Mouse (Mus musculus) MEL (cell line): ENCODE results near the gene Bdkrb2. TPM values are rescaled to one million over a fixed set of nuclear protein-coding genes. Genes with fewer than 3 reads are reported as not detected.

Experiments used
- DNase-seq: peaks from one replicate; pipeline ENCODE4 v3.0.0; 2011; ENCODE audit warnings: low read depth, low spot score
- H3K27ac ChIP-seq: 2 replicates; pipeline ENCODE4 v1.5.1; 2012; ENCODE audit warnings: low read depth, mild to moderate bottlenecking, control low read depth, low read length, moderate library complexity; ENCODE audit not compliant: control insufficient read depth
- H3K27me3 ChIP-seq, 2 experiments: fragments of 150-350 bp in 1 of 2; sonication (generic) in 1 of 2; 2 replicates each; pipeline ENCODE4 v1.6.1; 2012; ENCODE audit warnings: low read length in 2 of 2, mild to moderate bottlenecking in 2 of 2, improper control_type of control experiment in 1 of 2, moderate library complexity in 1 of 2; ENCODE audit not compliant: insufficient read depth in 2 of 2, control insufficient read depth in 1 of 2
- H3K36me3 ChIP-seq, 2 experiments: 2 replicates each; pipeline ENCODE4 v1.6.1; 2012 to 2014; ENCODE audit warnings: low read length in 2 of 2, improper control_type of control experiment in 1 of 2, inconsistent platforms in 1 of 2, mild to moderate bottlenecking in 1 of 2; ENCODE audit not compliant: insufficient read depth in 2 of 2, control insufficient read depth in 1 of 2
- H3K4me1 ChIP-seq, 2 experiments: fragments of 150-350 bp in 1 of 2; sonication (generic) in 1 of 2; 2 replicates each; pipeline ENCODE4 v1.6.1; 2012; ENCODE audit warnings: low read length in 2 of 2, improper control_type of control experiment in 1 of 2, mild to moderate bottlenecking in 1 of 2; ENCODE audit not compliant: insufficient read depth in 2 of 2, control insufficient read depth in 1 of 2
- H3K4me3 ChIP-seq, 2 experiments: fragments of 150-350 bp in 1 of 2; sonication (generic) in 1 of 2; 2 replicates each; pipeline ENCODE4 v1.5.1; 2012; ENCODE audit warnings: low read depth in 2 of 2, low read length in 2 of 2, mild to moderate bottlenecking in 2 of 2, moderate library complexity in 2 of 2, control low read depth in 1 of 2, improper control_type of control experiment in 1 of 2; ENCODE audit not compliant: control insufficient read depth in 1 of 2, insufficient read depth in 1 of 2
- H3K79me2 ChIP-seq: 2 replicates; pipeline ENCODE4 v1.6.1; 2012; ENCODE audit warnings: mild to moderate bottlenecking, low read length, moderate library complexity; ENCODE audit not compliant: control insufficient read depth, poor library complexity, insufficient read depth
- H3K9ac ChIP-seq: 2 replicates; pipeline ENCODE4 v1.6.1; 2012; ENCODE audit warnings: low read depth, mild to moderate bottlenecking, control low read depth, low read length, moderate library complexity; ENCODE audit not compliant: control insufficient read depth, poor library complexity, severe bottlenecking
- H3K9me3 ChIP-seq: fragments of 150-350 bp; sonication (generic); replicated peaks from 2 replicates; pipeline ENCODE4 v1.6.1; 2012; ENCODE audit warnings: mild to moderate bottlenecking, low read length, improper control_type of control experiment, moderate library complexity; ENCODE audit not compliant: insufficient read depth
- CTCF ChIP-seq, 3 experiments: IDR thresholded peaks in 2 of 3; conservative IDR thresholded peaks in 1 of 3; 2 replicates each; pipeline ENCODE4 v1.5.1; 2011 to 2012; ENCODE audit warnings: low read length in 3 of 3, low read depth in 2 of 3, mild to moderate bottlenecking in 2 of 3, improper control_type of control experiment in 1 of 3, inconsistent platforms in 1 of 3, mixed read lengths in 1 of 3, moderate library complexity in 1 of 3; ENCODE audit not compliant: control insufficient read depth in 1 of 3, insufficient read depth in 1 of 3, poor library complexity in 1 of 3, severe bottlenecking in 1 of 3
- ELF1 ChIP-seq: IDR thresholded peaks from 2 replicates; pipeline ENCODE4 v1.6.1; 2014; ENCODE audit warnings: low read depth, mild to moderate bottlenecking, inconsistent platforms, low read length, improper control_type of control experiment, moderate library complexity
- EP300 ChIP-seq, 2 experiments: IDR thresholded peaks; 2 replicates each; pipeline ENCODE4 v1.6.1; 2011; ENCODE audit warnings: improper control_type of control experiment in 2 of 2, low read length in 2 of 2, low read depth in 1 of 2, mild to moderate bottlenecking in 1 of 2
- ETS1 ChIP-seq: IDR thresholded peaks from 2 replicates; pipeline ENCODE4 v1.6.1; 2012; ENCODE audit warnings: low read depth, mild to moderate bottlenecking, inconsistent platforms, low read length, improper control_type of control experiment, moderate library complexity
- GATA1 ChIP-seq: IDR thresholded peaks from 2 replicates; pipeline ENCODE4 v1.6.1; 2011; ENCODE audit warnings: low read depth, low read length, improper control_type of control experiment
- HCFC1 ChIP-seq: IDR thresholded peaks from 2 replicates; pipeline ENCODE4 v1.6.1; 2012; ENCODE audit warnings: low read depth, mild to moderate bottlenecking, inconsistent platforms, low read length, improper control_type of control experiment, moderate library complexity
- JUND ChIP-seq: IDR thresholded peaks from 2 replicates; pipeline ENCODE4 v1.6.1; 2011; ENCODE audit warnings: low read depth, mild to moderate bottlenecking, improper control_type of control experiment, low read length
- KAT2A ChIP-seq: conservative IDR thresholded peaks from 2 replicates; pipeline ENCODE4 v1.6.1; 2012; ENCODE audit warnings: low read depth, low read length, improper control_type of control experiment, inconsistent platforms
- MAX ChIP-seq: IDR thresholded peaks from 2 replicates; pipeline ENCODE4 v1.6.1; 2011; ENCODE audit warnings: low read length, improper control_type of control experiment
- MAZ ChIP-seq: IDR thresholded peaks from 2 replicates; pipeline ENCODE4 v1.6.1; 2012; ENCODE audit warnings: low read depth, mild to moderate bottlenecking, inconsistent platforms, low read length, improper control_type of control experiment
- MXI1 ChIP-seq: IDR thresholded peaks from 2 replicates; pipeline ENCODE4 v1.6.1; 2011; ENCODE audit warnings: mild to moderate bottlenecking, low read depth, low read length, improper control_type of control experiment
- MYB ChIP-seq: IDR thresholded peaks from 2 replicates; pipeline ENCODE4 v1.6.1; 2011; ENCODE audit warnings: mild to moderate bottlenecking, low read depth, low read length, improper control_type of control experiment
- MYC ChIP-seq: IDR thresholded peaks from 2 replicates; pipeline ENCODE4 v1.6.1; 2011; ENCODE audit warnings: low read depth, mild to moderate bottlenecking, low read length, improper control_type of control experiment, moderate library complexity
- NRF1 ChIP-seq: IDR thresholded peaks from 2 replicates; pipeline ENCODE4 v1.6.1; 2014; ENCODE audit warnings: low read depth, mild to moderate bottlenecking, inconsistent platforms, low read length, improper control_type of control experiment, moderate library complexity; ENCODE audit not compliant: poor library complexity, insufficient read depth, severe bottlenecking
- POLR2A ChIP-seq, 2 experiments: IDR thresholded peaks; 2 replicates each; pipeline ENCODE4 v1.6.1; 2011 to 2012; ENCODE audit warnings: low read length in 2 of 2, mild to moderate bottlenecking in 2 of 2, control low read depth in 1 of 2, improper control_type of control experiment in 1 of 2, low read depth in 1 of 2, moderate library complexity in 1 of 2; ENCODE audit not compliant: control insufficient read depth in 1 of 2, insufficient read depth in 1 of 2, poor library complexity in 1 of 2
- POLR2AphosphoS2 ChIP-seq: IDR thresholded peaks from 2 replicates; pipeline ENCODE4 v1.6.1; 2011; ENCODE audit warnings: low read length, improper control_type of control experiment
- RAD21 ChIP-seq: IDR thresholded peaks from 2 replicates; pipeline ENCODE4 v1.6.1; 2011; ENCODE audit warnings: mild to moderate bottlenecking, low read depth, low read length, improper control_type of control experiment
- RCOR1 ChIP-seq: IDR thresholded peaks from 2 replicates; pipeline ENCODE4 v1.6.1; 2012; ENCODE audit warnings: low read depth, mild to moderate bottlenecking, inconsistent platforms, low read length, improper control_type of control experiment
- SMC3 ChIP-seq: IDR thresholded peaks from 2 replicates; pipeline ENCODE4 v1.6.1; 2011; ENCODE audit warnings: low read depth, low read length, improper control_type of control experiment
- UBTF ChIP-seq: IDR thresholded peaks from 2 replicates; pipeline ENCODE4 v1.6.1; 2012; ENCODE audit warnings: low read depth, mild to moderate bottlenecking, inconsistent platforms, low read length, improper control_type of control experiment, moderate library complexity, borderline replicate concordance; ENCODE audit not compliant: insufficient read depth
- USF1 ChIP-seq: IDR thresholded peaks from 2 replicates; pipeline ENCODE4 v1.6.1; 2014; ENCODE audit warnings: low read depth, mild to moderate bottlenecking, inconsistent platforms, low read length, improper control_type of control experiment, moderate library complexity
- USF2 ChIP-seq, 2 experiments: IDR thresholded peaks; 2 replicates each; pipeline ENCODE4 v1.6.1; 2011 to 2012; ENCODE audit warnings: improper control_type of control experiment in 2 of 2, low read length in 2 of 2, borderline replicate concordance in 1 of 2, inconsistent platforms in 1 of 2, low read depth in 1 of 2, mild to moderate bottlenecking in 1 of 2; ENCODE audit not compliant: insufficient read depth in 1 of 2
- ZMIZ1 ChIP-seq: IDR thresholded peaks from 2 replicates; pipeline ENCODE4 v1.6.1; 2012; ENCODE audit warnings: low read depth, mild to moderate bottlenecking, inconsistent platforms, low read length, improper control_type of control experiment, moderate library complexity
- ZNF384 ChIP-seq: IDR thresholded peaks from 2 replicates; pipeline ENCODE4 v1.6.1; 2012; ENCODE audit warnings: low read depth, mild to moderate bottlenecking, inconsistent platforms, low read length, improper control_type of control experiment
- polyA plus RNA-seq, 2 experiments: library from polyadenylated mRNA; stranded (reverse) in 1 of 2; unstranded in 1 of 2; fragments of >175 nt in 1 of 2; fragments of >200 nt in 1 of 2; gene quantifications; 2 replicates each; pipeline versions ENCODE4 v1.2.1 to v1.2.4; 2012; ENCODE audit warnings: low replicate concordance in 2 of 2, low read depth in 1 of 2; ENCODE audit not compliant: insufficient read length in 2 of 2, insufficient read depth in 1 of 2, missing spikeins in 1 of 2
- total RNA-seq: library from RNA; depleted of rRNA; stranded (reverse); fragments of 300-350 nt; gene quantifications from 2 replicates; pipeline ENCODE4 v1.2.3, GENCODE M21; 2012

Gene Bdkrb2
- total and polyA plus RNA-seq, 3 experiments: not detected

DNA sequence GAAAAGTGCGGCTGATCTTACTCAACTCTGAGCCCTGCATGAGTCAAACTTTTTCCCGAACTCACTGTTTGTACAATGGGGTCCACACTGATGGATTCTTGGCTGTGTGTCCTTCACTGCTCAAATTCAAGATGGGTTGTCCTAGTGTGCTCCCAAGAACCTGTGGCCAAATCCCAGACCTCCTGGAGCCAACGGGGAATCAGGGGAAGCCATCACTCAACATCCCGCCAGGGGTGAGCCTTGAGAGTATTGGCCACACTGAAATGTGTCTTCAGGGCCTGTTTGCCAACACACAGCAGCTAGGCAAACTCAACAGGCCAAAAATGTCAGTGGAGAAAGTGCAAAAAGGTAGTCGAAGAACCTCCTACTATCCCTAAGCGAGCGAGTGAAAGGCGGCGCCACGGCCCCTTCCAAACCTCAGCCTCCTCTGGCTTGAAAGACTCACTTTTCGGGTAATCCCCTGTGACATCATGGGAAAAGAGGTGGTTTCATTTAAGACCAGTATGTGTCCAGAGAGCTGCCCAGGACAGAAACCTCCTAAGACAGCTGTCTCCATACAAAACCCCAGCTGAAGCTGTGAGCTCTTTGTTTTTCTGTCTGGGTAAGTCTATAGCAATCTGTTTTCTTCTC, 39.7 kb downstream of the Bdkrb2 start, which contains the start of gene Bdkrb1:
TSS of gene Bdkrb1 (plus strand) at position 505 of the 630 bp plus-strand sequence.
- H3K4me1 ChIP-seq: peaks cover 0 to 9% of the 10 kb centered on the region in 2 experiments; a peak in 2 of 4 replicates
- no peak for DNase-seq
- no peak within 1 kb of the TSS for H3K9ac ChIP-seq
- no peaks in the 10 kb centered on the region for H3K79me2 ChIP-seq
- H3K27me3 ChIP-seq: no peaks in the 10 kb centered on the region
- no peak within 1 kb of the TSS for H3K4me3 ChIP-seq
- TF ChIP-seq JUND: no peak
- no peak for TF ChIP-seq HCFC1
- no peak for TF ChIP-seq USF2 (IDR thresholded peaks at IDR 0.05; ENCODE audit: borderline replicate concordance in 1 of 2, insufficient read depth in 1 of 2, low read depth in 1 of 2, low read length in 2 of 2)
- TF ChIP-seq KAT2A: no peak
- TF ChIP-seq ETS1: no peak
- TF ChIP-seq MYB: no peak
- TF ChIP-seq MXI1: no peak
- TF ChIP-seq MAZ: no peak
- TF ChIP-seq ZMIZ1: no peak
- TF ChIP-seq SMC3: no peak
- TF ChIP-seq RAD21: no peak
- TF ChIP-seq RCOR1: no peak
- TF ChIP-seq UBTF: no peak
- no peak for TF ChIP-seq NRF1
- TF ChIP-seq ELF1: no peak
- no peak for TF ChIP-seq EP300 (IDR thresholded peaks at IDR 0.05; ENCODE audit: low read depth in 1 of 2, low read length in 2 of 2)
- TF ChIP-seq POLR2AphosphoS2: no peak
- H3K27ac ChIP-seq: no peak within 1 kb of the TSS
- H3K9me3 ChIP-seq: no peaks in the 10 kb centered on the region
- H3K36me3 ChIP-seq: no peaks in the 10 kb centered on the region; a peak in 1 of 4 replicates

DNA sequence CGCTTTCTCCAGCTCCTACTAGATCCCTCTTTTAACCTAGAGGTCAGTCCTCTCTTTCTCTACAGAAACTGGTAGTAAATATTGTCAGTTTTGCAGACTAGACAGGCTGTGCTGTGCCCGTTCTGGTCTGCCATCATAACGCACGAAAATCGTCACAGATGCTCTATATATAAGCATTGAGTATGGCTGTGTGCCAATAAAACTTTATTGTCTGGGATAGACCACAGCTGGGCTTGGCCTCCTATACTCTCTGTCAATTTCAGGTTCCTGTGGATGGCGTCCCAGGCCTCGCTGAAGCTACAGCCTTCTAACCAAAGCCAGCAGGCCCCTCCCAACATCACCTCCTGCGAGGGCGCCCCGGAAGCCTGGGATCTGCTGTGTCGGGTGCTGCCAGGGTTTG, 40.9 kb downstream of the Bdkrb2 start:
- Histone ChIP-seq H3K36me3 (no peaks in the 10 kb centered on the region; a peak in 1 of 4 replicates), H3K4me3 (no peak overlapping the region), H3K79me2 (no peaks in the 10 kb centered on the region), H3K9me3 (no peaks in the 10 kb centered on the region), H3K27ac (no peak overlapping the region), H3K4me1 (peaks cover 0 to 1% of the 10 kb centered on the region in 2 experiments; a peak in 1 of 4 replicates), H3K27me3 (no peaks in the 10 kb centered on the region), H3K9ac (no peak overlapping the region)
- TF ChIP-seq MAX (no peak), ELF1 (no peak), ZNF384 (no peak), USF1 (no peak), MYC (no peak), SMC3 (no peak), POLR2A (IDR thresholded peaks at IDR 0.05; ENCODE audit: control insufficient read depth in 1 of 2, insufficient read depth in 1 of 2, low read depth in 1 of 2, low read length in 2 of 2, poor library complexity in 1 of 2) (no peak), USF2 (IDR thresholded peaks at IDR 0.05; ENCODE audit: borderline replicate concordance in 1 of 2, insufficient read depth in 1 of 2, low read depth in 1 of 2, low read length in 2 of 2) (no peak), MYB (no peak), GATA1 (no peak), CTCF (IDR thresholded peaks at IDR 0.05 in 2 of 3, conservative IDR thresholded peaks at IDR 0.05 in 1 of 3; ENCODE audit: control insufficient read depth in 1 of 3, insufficient read depth in 1 of 3, low read depth in 2 of 3, low read length in 3 of 3, poor library complexity in 1 of 3, severe bottlenecking in 1 of 3) (no peak)
- no peak for DNase-seq
